Mouse (Mus musculus): Measurements from ENCODE around the gene Cnnm4. TPM values are rescaled to one million over a fixed set of nuclear protein-coding genes. Genes with fewer than 3 reads are reported as not detected.

Gene Cnnm4
- polyA plus RNA-seq, 3 experiments from 2014 or later: 11.5 to 13.9 (median 12.1) TPM

DNA sequence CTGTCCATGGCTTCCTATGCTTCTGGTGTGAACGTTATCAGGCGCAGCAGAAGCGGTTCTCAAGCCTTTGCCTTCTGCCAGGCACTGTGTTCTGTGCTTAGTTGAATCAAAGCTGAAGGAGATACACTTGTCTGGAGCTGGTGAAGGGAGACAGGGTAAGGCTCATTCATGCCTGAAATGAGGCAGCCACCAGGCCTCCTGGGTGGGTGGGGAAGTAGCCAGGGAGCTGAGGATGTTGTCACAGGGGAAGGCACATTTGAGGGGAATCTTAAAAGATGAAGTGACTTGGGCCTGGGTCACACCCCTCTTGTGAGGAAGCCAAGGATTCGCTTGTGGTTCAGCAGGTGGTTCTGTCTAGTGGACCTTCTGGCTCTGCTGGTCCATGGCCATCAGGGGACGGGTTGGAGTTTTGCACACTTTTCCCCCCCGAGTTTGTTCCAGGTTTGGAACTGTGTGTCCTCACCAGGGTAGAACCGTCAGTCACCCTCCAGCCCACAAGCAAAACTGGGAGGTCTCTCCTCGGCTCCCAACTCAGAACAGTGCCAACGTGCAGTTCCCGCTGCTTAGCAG, 1.9 kb downstream of the Cnnm4 start:
- ATAC-seq: no peak

DNA sequence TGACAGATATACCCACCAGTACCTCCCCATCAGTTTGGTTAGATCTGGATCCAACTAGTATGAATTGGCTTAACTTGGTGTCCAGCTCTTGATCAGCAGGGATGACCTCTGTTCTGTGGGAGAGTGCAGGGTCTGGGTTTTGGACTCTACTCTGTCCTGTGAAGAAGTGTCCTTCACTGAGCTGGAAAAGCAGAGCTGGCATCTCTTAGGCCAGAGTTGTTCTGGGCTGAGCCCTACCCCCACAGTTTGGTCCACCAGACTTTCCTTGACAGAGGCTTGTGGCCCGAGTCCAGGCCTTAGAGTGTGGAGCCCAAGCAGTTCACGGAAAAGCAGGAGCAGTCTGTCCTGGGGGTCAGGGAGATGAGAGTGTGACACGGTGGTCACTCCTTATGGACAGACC, 3.2 kb downstream of the Cnnm4 start:
- ATAC-seq: no peak

DNA sequence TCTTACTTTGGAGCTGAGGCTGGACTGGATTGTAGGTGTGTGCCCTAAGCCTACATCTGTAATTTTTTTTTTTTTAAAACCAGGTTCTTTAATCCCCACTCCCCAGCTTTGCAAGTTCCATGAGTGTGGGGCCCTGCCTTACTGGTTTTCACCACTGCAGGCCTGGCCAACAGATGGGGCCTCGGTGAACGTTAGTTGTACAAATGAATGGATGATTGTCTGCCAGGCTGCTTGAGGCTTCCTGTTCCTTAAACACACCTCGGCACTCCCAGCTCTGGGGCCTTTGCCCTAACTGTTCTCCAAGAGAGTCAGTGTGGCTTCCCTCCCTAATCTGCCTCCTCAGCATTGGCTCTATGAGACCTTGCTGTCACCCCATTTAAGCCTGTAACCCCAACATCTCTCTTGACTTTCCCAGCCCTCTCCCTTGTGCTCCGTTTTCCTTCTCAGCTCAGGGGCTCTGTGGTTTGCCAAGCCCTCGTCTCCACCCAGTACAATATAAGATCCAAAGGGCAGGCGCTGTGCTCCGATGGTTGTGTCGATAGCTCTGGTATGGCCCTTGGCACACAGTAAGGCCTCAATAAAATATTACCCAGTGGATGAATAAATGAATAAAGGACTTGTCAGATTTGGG, 4.2 kb downstream of the Cnnm4 start:
- no peak for ATAC-seq

DNA sequence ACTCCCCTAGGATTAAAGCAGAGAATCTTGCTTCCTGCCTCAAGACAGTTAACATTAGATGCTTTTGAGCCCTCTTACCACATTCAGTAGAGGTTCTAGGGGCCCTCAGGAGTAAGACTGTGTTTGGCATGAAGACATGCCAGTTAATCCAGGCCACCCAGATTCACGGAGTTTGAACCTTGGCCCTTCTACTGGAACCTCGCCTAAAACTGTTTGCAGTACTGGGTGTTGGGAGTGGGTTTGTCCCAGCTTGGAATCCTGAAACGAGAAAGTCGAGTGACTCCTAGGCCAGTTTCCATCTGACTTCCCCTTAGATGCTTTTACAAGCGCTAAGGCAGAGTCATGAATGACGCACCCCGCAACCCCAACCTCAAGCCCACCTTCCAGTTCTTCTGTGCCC, 5.0 kb downstream of the Cnnm4 start:
- no peak for ATAC-seq

DNA sequence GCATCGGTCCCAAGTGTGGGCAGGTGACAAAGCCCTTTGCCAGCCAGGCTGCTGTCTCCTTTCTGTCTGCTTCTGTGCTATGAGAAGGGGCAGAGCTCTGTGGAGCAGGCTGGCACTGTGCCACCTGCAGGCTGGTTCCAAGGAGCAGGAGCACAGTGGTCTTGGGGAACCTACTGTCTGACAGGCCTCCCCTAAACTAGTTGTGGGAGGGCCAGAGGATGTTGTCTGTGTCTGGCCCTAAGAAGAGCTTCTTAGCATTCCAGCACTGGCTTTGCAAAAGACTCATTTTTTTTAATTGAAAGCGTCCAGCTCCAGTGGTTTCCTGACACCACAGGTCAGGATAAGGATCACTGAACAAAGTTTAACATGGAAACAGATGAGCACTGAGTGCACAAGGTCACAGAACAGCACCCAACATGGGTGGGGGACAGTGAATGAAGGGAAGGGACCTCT, 6.9 kb downstream of the Cnnm4 start:
- no peak for ATAC-seq

DNA sequence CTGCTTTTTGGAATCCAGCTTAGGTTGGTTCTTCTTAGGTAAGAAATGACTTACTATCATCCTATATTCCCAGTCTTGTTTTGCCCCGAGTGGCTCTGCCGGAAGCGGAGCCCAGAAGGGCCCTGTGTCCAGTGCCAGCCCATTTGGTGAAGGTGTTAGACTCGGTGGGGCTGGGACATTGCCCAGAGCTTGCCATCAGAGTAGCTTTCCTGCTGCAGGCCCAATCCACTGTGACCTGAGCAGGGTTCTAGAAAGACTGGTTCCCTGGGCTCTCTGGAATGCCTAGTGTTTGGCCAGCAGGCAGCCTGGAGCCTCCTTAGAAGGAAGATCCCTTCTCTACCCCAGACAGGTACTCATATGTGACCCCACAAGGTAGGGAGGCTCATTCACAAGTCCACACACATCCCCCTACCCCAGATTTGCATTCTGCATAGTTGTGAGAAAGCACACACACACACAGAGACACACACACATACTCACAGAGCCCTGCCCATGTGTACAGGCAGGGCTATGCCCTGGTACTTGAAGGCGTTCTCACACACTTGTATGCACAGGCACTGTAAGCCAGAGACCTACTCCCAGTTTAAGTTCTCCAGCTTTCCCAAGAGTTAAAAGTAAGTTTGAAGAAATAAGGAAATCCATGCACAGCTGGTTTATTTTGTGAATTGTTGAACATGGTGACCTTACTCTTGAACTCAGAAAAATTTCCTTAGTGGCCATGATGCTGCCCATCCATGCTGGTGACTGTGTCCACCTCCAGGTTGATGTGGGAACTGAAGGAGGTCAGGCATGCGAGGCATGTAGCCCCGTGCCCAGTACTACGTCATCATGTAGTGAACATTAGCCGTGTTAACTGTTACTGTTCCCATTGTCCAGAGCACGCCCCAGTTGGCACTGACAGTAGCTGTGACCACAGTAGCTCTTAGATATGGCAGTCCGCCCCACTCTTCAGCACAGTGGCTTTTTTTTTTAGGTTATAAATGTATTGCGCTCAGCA, 8.8 kb downstream of the Cnnm4 start:
- no peak for ATAC-seq

DNA sequence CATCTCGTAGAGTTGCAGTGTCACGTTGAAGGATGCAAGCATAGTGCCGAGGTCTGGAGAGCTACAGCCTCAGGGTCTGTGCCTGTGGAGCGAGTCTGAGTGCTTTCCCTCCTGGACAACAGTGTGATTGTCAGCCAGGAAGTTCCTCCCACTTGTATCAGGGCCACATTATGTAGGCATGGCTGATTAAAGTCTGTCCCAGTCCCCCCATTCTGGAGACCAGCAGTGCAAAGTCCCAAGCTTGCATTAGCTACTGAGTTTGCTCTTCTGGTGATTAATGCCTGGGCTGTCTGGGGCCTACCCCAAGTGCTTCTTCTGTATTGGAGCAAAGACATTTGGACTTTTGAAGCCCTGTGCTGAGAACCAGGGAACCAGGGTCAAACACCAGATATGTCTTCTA, 12.4 kb downstream of the Cnnm4 start:
- no peak for ATAC-seq

DNA sequence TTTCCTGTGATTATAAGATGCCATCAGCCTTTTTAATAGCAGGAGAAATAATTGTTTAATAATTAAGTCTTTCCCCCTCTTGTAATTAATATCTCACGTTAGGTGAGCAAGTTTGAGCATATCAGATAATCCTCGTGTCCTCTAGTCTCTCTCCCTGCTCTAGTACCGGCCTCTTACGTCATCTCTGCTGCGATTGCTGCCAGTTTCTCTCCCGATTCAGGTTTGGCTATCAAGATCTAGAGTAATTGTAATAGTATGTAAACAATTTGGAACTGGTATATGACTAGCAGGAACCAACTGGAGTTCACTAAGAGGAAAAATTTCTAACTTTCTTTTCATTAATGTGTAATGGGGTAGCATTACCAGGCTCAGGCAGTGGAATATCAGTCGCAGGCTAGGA, 13.7 kb downstream of the Cnnm4 start:
- ATAC-seq: no peak

DNA sequence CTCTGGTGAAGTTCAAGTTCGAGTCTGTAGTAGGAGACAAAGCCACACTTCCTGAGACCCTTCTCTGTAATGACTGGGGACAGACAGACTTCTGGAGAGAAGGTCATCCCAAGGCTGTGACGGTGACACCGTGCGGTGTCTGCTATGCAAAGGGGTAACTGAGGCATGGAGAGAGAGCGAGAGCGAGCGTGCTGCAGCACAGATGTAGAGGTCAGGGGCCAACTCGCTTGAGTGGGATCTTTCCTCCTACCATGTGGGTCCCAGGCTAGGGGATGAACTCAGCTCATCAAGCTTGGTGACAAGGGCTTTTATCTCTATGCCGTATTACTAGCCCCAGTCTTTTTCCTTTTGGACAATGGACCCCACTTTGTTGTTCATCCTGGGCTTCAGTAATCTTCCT, 15.7 kb downstream of the Cnnm4 start:
- no peak for ATAC-seq

DNA sequence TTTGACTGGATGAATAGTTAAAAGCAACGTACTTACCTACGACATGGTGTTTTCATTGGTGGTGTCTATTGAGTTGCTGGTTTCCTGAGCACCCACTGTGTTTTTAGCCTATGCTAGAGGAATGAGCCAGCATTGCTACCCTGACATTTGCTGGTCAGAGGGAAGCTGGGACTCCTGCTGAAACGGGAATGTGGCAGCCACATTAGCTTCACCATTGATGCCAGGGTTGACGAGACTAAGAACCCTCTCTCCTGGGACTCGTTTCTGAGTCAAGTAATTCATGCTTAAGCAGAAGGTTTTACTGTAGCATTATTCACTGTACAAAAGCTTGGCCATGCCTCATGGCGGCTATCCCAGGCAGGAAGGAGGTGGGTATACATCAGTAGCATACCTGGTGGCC, 18.2 kb downstream of the Cnnm4 start:
- ATAC-seq: no peak

DNA sequence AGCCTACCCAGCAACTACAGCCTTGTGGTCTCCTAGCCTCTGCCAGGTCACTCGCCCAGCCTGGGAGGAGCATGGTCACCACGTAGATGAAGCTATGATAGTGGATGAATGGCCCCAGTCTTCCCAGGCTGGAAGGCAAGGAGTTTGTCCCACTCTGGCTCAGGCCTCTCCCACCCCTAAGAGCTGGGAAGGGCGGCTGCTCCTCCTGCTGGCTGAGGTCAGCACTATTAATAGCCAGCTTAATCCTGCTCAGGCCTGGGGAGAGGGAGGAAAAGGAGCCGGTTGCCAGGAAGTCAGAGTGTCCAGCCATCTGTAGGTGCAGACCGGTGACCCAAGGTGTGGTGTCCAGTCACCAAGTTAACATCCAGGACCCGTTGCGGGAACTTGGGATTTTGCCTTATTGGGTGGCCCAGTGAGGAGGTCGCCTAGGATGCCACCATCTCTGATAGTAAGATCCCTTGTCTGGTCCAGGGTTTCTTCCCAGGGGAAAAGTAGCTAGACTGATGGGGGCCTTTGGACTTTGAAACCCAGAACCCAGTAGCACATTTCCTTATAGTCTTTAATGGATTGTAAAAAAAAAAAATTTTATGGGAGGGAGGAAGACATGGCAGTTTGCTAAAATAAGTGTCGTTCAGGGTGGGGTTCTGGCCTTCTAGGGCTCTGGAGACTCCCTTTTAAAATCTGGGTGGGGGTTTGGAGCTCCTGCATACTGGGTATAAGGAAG, 21.2 kb downstream of the Cnnm4 start:
- ATAC-seq: no peak

DNA sequence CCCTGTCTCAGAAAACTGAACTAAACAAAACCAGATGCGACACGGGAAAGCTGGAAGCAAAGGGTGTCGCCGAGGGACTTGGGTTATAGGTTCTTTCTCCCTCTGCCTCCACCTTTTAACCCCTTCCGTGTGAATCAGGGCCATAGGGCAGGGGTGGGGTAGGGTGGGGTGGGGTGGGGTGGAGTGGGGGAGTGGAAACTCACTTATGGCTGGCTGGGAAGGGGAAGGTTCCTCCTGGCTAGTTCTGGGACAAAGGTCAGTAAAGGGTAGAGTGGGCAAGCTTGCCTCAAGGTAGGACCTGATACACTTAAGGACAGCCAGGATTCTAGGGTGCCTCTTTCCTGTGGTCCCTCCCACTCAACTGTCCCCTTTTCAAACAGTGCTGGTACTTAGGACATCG, 21.9 kb downstream of the Cnnm4 start:
- ATAC-seq: no peak

DNA sequence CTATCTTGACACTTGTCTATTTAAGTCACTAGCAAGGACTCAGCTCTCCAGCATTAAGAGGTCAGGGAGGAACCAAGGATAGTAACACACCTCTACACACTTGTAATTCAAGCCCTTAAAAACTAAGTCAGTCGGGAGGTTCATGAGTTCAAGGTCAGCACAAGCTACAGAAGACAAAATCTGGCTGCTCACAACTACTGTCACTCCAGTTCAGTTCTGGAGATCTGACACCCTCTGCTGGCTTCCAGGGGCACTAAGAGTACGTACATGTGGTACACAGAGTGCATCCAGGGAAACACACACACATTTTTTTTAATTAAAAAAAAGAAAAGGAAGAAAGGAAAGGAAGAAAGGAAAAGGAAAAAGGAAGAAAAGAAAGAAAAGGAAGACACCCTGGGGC, 25.3 kb downstream of the Cnnm4 start:
- no peak for ATAC-seq

DNA sequence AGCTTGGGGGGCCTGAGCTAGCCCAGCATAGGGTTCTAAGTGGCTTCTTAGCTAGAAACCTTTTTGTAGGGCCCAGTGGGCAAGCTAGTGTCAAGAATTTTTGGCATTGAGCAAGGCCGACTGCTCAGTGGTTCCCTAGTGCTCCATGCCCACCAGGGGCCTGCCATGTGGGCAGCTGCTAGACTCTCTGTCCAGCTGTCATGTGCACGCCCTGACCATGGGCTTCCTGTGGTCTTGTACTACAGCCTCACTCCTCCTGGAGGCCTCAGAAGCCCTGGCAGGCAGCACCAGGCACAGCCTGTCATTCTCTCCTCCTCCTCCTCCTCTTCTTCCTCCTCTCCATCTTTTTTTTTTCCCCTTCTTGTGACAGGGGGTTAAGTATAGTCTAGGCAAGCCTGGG, 25.9 kb downstream of the Cnnm4 start:
- no peak for ATAC-seq

DNA sequence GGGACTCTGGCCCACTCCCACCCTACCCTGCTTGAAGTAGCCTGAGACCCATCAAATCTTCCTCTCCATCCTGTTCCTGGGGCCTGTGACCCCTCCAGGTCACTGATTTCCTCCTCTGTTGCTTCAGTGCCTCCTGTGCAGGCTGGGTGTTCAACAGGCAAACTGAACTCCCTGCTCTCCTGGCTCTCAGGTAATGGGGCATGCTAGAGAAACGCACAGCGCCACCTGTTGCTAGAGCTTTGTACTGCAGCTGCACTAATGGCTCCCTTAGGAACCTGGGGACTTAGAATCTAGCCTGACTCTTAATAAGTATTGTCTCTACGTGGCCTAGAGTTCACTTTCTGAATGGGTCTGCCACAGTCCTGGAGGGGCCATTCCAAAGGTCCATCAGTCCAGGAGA, 29.8 kb downstream of the Cnnm4 start:
- peak; percentile 74 for ATAC-seq

DNA sequence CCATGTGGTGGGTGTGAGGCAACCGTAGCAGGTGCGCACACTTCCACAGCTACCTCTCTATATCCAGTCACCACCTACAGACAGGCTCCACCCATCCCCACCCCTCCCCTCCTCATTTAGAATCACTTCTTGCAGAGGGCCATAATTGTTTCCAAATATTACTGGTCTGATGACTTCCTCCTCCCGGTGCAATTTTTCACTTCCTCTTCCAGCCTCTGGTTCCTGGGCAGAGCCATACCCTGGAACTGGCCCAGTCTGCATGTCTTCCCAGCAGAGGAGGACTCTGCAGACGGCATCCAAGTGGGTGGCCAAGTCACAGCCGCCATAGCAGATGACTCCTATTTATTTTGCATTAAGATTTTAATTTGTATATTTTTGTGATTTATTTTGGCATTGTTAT, 36.8 kb downstream of the Cnnm4 start:
- no peak for ATAC-seq

DNA sequence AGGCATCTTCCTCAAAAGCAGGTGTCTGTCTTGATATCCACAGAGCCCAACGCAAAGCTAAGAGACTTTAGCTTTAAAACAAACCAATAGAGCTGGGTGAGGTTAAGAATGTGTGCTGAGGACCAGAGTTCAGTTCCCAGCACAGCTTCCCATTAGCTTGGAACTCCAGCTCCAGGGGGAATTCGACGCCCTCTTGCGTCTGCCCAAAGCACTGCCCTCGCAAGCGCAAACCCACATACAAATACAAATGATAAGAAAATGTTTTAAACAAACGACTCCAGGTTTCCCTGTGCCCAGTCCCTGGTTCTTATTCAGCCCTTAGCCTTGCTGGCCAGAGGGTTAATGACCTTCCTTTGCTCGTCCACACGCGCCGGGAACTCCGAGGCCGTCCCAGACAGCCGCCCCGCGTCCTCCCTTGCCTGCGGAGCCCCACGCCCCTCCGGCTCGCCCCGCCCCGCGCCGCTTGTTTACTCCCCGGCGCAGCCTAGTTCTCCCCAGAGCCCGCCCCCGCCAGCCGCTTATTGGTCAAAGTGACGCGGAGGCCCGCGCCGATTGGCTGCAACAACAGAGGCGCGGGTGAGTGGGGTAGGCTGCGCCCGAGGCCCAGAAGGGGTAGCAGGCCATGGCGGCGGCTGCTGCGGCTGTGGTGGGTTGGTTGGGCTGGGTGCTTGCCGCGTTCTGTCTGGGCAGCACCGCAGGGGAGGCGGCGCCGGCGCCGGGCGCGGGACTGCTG, 40.0 kb downstream of the Cnnm4 start, which contains the start of gene Cnnm3:
Gene Cnnm3, plus strand, starts transcription at position 579 of the 733 bp plus-strand sequence.
- peak; percentile 100 for ATAC-seq

DNA sequence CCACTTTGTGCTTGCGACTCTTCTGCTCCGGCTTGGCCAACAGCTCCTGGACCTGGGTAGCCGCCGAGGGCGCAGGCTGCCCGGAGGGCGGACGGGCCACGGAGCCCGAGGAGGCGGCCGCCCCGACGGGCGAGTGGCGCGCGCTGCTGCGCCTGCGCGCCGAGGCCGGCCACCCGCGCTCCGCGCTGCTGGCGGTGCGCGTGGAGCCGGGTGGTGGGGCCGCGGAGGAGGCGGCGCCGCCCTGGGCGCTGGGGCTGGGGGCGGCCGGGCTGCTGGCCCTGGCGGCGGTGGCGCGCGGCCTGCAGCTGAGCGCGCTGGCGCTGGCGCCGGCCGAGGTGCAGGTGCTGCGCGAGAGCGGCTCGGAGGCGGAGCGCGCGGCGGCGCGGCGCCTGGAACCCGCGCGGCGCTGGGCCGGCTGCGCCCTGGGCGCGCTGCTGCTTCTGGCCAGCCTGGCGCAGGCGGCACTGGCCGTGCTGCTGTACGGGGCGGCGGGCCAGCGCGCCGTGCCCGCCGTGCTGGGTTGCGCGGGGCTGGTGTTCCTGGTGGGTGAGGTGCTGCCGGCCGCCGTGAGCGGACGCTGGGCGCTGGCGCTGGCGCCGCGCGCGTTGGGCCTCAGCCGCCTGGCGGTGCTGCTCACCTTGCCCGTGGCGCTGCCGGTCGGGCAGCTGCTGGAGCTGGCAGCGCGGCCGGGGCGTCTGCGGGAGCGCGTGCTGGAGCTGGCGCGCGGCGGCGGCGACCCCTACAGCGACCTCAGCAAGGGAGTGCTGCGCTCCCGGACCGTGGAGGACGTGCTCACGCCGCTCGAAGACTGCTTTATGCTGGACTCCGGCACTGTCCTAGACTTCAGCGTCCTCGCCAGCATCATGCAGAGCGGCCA, 40.9 kb downstream of the Cnnm4 start:
- ATAC-seq: peak; percentile 18

DNA sequence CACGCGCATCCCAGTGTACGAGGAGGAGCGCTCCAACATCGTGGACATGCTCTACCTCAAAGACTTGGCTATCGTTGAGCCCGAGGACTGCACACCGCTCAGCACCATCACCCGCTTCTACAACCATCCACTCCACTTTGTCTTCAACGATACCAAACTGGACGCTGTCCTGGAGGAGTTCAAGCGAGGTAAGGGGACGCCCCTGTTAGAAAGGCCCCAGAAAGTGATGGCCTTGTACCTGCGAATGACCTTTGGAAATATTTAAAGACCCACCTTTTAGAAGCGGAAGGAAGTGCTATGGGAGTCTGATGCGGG, 41.5 kb downstream of the Cnnm4 start:
- no peak for ATAC-seq

DNA sequence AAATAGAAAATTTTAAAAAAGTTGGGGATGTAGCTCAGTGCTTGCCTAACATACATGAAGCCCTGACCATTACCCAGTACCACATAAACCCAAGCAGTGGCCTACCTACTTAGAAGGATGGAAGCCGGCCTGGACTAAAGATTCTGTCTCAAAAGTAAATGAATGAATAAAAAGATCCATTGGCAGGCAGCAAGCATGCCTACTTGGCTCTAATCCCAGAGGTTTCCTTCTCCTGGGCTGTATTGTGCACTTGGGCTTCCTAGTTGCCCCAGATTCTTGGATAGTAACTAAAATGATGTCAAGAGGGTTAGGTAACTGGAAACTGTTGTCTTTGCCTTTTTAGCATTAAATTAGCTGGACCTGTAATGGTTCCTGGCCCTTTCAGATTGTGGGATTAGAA, 41.9 kb downstream of the Cnnm4 start:
- no peak for ATAC-seq

DNA sequence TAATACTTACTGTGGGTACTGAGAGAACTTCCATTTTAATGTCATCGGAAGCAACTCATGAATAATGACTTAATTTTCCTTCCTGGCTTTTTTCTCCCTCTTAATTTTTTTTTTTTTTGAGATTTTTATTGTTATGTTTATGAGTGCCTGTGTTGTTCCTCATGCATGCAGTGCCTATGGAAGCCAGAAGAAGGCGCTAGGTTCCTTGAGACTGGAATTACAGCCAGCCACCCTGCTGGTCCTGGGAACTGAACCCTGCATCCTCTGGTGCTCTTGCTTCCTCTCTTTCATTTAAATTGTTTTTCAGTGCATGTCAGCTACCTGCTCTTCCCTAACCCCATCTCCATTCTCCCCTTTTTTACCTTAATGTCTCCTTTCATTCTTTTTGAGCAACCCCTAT, 42.3 kb downstream of the Cnnm4 start:
- ATAC-seq: no peak
